Mouse (Mus musculus): Measurements from ENCODE around the gene Pvr.

GRCm38 (mm10) chr7:19935171-19935751 lies 14.3 kb upstream of the Pvr start:
- no peak for TF ChIP-seq POLR2A (IDR thresholded peaks at IDR 0.05; ENCODE audit: borderline replicate concordance, low read depth, low read length)
- no peak for TF ChIP-seq CTCF (IDR thresholded peaks at IDR 0.05; ENCODE audit: low read depth, low read length)

All from bone marrow macrophage, adult 2 months (primary cell).